Mouse (Mus musculus) kidney, postnatal 0 days (tissue): ENCODE data around the gene Hpgds. TPM values are rescaled to one million over a fixed set of nuclear protein-coding genes. Genes with fewer than 3 reads are reported as not detected.
A peak's percentile ranks its signal among the peaks of the same experiment; 100 is the strongest.

Source experiments
- ATAC-seq: fragments of 200-750 bp; cut with Nextera tagmentation; replicated peaks from 2 replicates; pipeline ENCODE4 v1.8.0; 2017; ENCODE audit warnings: low read depth, moderate number of reproducible peaks, moderate TSS enrichment, moderate library complexity; ENCODE audit not compliant: low FRiP score
- DNase-seq: peaks from one replicate; pipeline ENCODE4 v3.0.0-alpha.2; 2016; ENCODE audit warnings: low spot score
- H3K27ac ChIP-seq: fragments of 300-500 bp; sonication (generic); 2 replicates; pipeline ENCODE4 v1.5.1; 2014; ENCODE audit warnings: mild to moderate bottlenecking
- H3K27me3 ChIP-seq: fragments of 300-500 bp; sonication (generic); 2 replicates; pipeline ENCODE4 v1.6.1; 2014; ENCODE audit warnings: low read length, mixed read lengths; ENCODE audit not compliant: insufficient read depth
- H3K36me3 ChIP-seq: fragments of 300-500 bp; sonication (generic); 2 replicates; pipeline ENCODE4 v1.6.1; 2014; ENCODE audit warnings: low read length, mixed read lengths; ENCODE audit not compliant: insufficient read depth
- H3K4me1 ChIP-seq: fragments of 300-500 bp; sonication (generic); replicated peaks from 2 replicates; pipeline ENCODE4 v1.6.1; 2014; ENCODE audit warnings: antibody characterized with exemption, low read length, mixed read lengths; ENCODE audit not compliant: insufficient read depth
- H3K4me2 ChIP-seq: fragments of 300-500 bp; sonication (generic); 2 replicates; pipeline ENCODE4 v1.6.1; 2014; ENCODE audit warnings: mild to moderate bottlenecking, low read length, moderate library complexity, mixed read lengths
- H3K4me3 ChIP-seq: fragments of 300-500 bp; sonication (generic); replicated peaks from 2 replicates; pipeline ENCODE4 v1.5.1; 2014; ENCODE audit warnings: low read depth, low read length
- H3K9ac ChIP-seq: fragments of 300-500 bp; sonication (generic); 2 replicates; pipeline ENCODE4 v1.6.1; 2014; ENCODE audit warnings: low read depth, low read length
- H3K9me3 ChIP-seq: fragments of 300-500 bp; sonication (generic); replicated peaks from 2 replicates; pipeline ENCODE4 v1.6.1; 2016; ENCODE audit warnings: low read length, inconsistent platforms, mixed read lengths
- CTCF ChIP-seq: IDR thresholded peaks from 2 replicates; pipeline ENCODE4 v1.5.1; 2016; ENCODE audit warnings: antibody characterized with exemption, low read depth, mild to moderate bottlenecking, moderate library complexity
- WGBS: fragments of 180-500 bp; shearing (Covaris S2); extraction: QIAGEN DNeasy Blood & Tissue Kit; methylation state at CpG from one replicate; pipeline ENCODE4 v1.1.7; 2014; 5-methylcytosine and 5-hydroxymethylcytosine counted together
- polyA plus RNA-seq: library from polyadenylated mRNA; unstranded; fragments of >200 nt; fragmentation: Nextera tagmentation; extraction: Ambion mirVana; gene quantifications from 2 replicates; pipeline ENCODE4 v1.2.1, GENCODE M21; 2015

Gene Hpgds
- polyA plus RNA-seq, 1 experiment from 2014 or later = 3.5 TPM

- ATAC-seq = no peak
These were observed 6.9 kb downstream of the Hpgds start for GRCm38 (mm10) chr6:65137802-65138201.

GRCm38 (mm10) chr6:65132376-65132775 is 12.3 kb downstream of the Hpgds start:
- DNase-seq (no peak), ATAC-seq (no peak)
- H3K4me1 ChIP-seq = no peaks in the 10 kb centered on the region
- no peak for TF ChIP-seq CTCF
- no peaks in the 10 kb centered on the region for H3K27me3 ChIP-seq
- H3K9ac ChIP-seq = no peak overlapping the region
- H3K36me3 ChIP-seq = no peaks in the 10 kb centered on the region
- H3K4me2 ChIP-seq = no peak overlapping the region
- H3K27ac ChIP-seq = no peak overlapping the region
- no peak overlapping the region for H3K4me3 ChIP-seq
- WGBS = 71% methylated on average over 6 of the region's 6 CpGs
- no peaks in the 10 kb centered on the region for H3K9me3 ChIP-seq

More at GRCm38 (mm10) chr6:65137802-65138201, 6.9 kb downstream of the Hpgds start:
- DNase-seq = no peak
- Histone ChIP-seq H3K27ac (no peak overlapping the region), H3K9ac (no peak overlapping the region), H3K9me3 (no peaks in the 10 kb centered on the region), H3K36me3 (no peaks in the 10 kb centered on the region), H3K27me3 (no peaks in the 10 kb centered on the region), H3K4me3 (no peak overlapping the region), H3K4me1 (0 out of 2 replicates have a peak, but pooled peaks cover 4% of the 10 kb centered on the region), H3K4me2 (no peak overlapping the region)
- no peak for TF ChIP-seq CTCF
- 46% methylated on average over 2 of the region's 2 CpGs for WGBS

DNA sequence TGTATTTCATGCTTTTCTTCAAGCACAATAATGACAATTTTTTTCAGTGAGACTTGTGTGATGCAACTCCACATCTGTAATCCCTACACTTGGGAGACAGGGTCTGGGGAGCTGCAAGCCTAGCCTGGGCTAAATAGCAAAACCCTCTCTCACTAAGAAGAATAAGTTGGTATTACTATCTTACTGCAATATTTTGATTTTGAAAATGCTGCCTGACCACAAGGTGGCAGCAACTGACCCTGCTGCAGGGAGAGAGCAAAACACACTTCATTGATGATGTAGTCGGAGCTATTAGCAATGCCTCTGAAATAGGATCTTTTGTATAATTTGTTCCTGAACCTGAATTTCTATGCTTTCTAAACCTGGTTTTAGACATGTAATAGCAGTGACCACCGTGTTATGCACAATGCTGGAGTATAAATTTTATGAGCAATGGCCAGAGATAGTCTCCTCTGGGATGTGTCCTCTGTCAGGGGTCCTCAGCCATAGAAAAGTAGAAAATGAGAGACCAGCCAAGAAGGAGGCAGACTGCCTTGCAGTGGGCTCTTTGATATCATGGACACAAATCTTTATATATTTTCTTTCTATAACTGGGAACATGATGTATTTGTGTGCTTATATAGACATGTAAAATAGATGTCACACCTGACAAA is 18.5 kb downstream of the Hpgds start:
- DNase-seq (peak; percentile 79), ATAC-seq (no peak; the same call in 1 of the 2 replicates)
- Histone ChIP-seq H3K9ac (no peak overlapping the region), H3K36me3 (no peaks in the 10 kb centered on the region), H3K4me1 (no peaks in the 10 kb centered on the region), H3K4me2 (no peak overlapping the region), H3K9me3 (no peaks in the 10 kb centered on the region), H3K27me3 (no peaks in the 10 kb centered on the region), H3K27ac (no peak overlapping the region), H3K4me3 (no peak overlapping the region)
- 14% methylated on average over 2 of the region's 2 CpGs for WGBS
- peak; percentile 94 for TF ChIP-seq CTCF

- Histone ChIP-seq H3K9ac (no peak overlapping the region), H3K4me3 (no peak overlapping the region), H3K36me3 (peaks cover 14% of the 10 kb centered on the region), H3K4me1 (no peaks in the 10 kb centered on the region), H3K27me3 (no peaks in the 10 kb centered on the region), H3K9me3 (no peaks in the 10 kb centered on the region), H3K4me2 (no peak overlapping the region), H3K27ac (no peak overlapping the region)
- DNase-seq (peak; percentile 14), ATAC-seq (0 out of 2 replicates have a peak, but pooled peaks have one; percentile 17)
- WGBS = 88% methylated on average over 1 of the region's 1 CpGs
- TF ChIP-seq CTCF = no peak
These were observed 27.2 kb downstream of the Hpgds start for GRCm38 (mm10) chr6:65117540-65117939.

- H3K27ac ChIP-seq = no peak overlapping the region
- DNase-seq (peak; percentile 15), ATAC-seq (no peak)
- H3K36me3 ChIP-seq = peaks cover 17% of the 10 kb centered on the region
- 55% methylated on average over 2 of the region's 2 CpGs for WGBS
- H3K27me3 ChIP-seq = no peaks in the 10 kb centered on the region
- no peaks in the 10 kb centered on the region for H3K4me1 ChIP-seq
- no peak for TF ChIP-seq CTCF
- no peak overlapping the region for H3K9ac ChIP-seq
- H3K4me3 ChIP-seq = no peak overlapping the region
- no peaks in the 10 kb centered on the region for H3K9me3 ChIP-seq
- no peak overlapping the region for H3K4me2 ChIP-seq
These were observed 29.8 kb downstream of the Hpgds start for GRCm38 (mm10) chr6:65114902-65115301.

DNA sequence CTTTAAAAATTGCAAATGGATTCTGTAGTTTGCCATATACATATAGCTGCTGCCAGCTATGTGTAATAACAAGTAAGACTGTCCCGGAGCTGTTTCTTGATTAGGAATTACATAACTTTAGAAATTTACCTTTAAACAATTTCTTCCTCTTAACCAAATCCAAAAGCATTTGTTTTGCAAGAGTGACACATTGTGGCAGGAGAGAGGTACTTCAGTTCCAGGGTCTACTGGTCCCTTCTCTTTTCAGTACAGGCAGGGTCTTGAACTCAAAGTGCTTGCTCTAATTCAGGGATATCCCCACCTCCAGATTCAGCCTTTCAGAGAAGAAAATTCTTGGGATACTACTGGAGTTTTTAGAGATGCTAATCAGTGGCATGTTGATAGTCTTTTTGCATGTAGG is 65.6 kb downstream of the Hpgds start:
- Histone ChIP-seq H3K9me3 (no peaks in the 10 kb centered on the region), H3K9ac (no peak overlapping the region), H3K27ac (no peak overlapping the region), H3K27me3 (no peaks in the 10 kb centered on the region), H3K4me1 (no peaks in the 10 kb centered on the region), H3K36me3 (peaks cover 21% of the 10 kb centered on the region), H3K4me3 (no peak overlapping the region), H3K4me2 (no peak overlapping the region)
- ATAC-seq (no peak), DNase-seq (peak; percentile 32)
- 98% methylated on average over 1 of the region's 1 CpGs for WGBS
- peak; percentile 56 for TF ChIP-seq CTCF
